Mouse (Mus musculus) forebrain, embryonic 10.5 days (tissue): ENCODE measurements around the gene Fbln2. TPM values are rescaled to one million over a fixed set of nuclear protein-coding genes. Genes with fewer than 3 reads are reported as not detected.

Source experiments
- DNase-seq: peaks from one replicate; pipeline ENCODE4 v3.0.0-alpha.2; 2017; ENCODE audit warnings: low spot score; ENCODE audit errors: extremely low spot score
- H3K27ac ChIP-seq: fragments of 300-500 bp; sonication (generic); 2 replicates; pipeline ENCODE4 v1.5.1; 2016; ENCODE audit warnings: mild to moderate bottlenecking
- H3K27me3 ChIP-seq: fragments of 300-500 bp; sonication (generic); 2 replicates; pipeline ENCODE4 v1.6.1; 2016; ENCODE audit warnings: mild to moderate bottlenecking; ENCODE audit not compliant: poor library complexity, severe bottlenecking
- H3K36me3 ChIP-seq: fragments of 300-500 bp; sonication (generic); replicated peaks from 2 replicates; pipeline ENCODE4 v1.6.1; 2016; ENCODE audit warnings: mild to moderate bottlenecking, moderate library complexity
- H3K4me1 ChIP-seq: fragments of 300-500 bp; sonication (generic); 2 replicates; pipeline ENCODE4 v1.6.1; 2016
- H3K4me3 ChIP-seq: fragments of 300-500 bp; sonication (generic); 2 replicates; pipeline ENCODE4 v1.5.1; 2016; ENCODE audit warnings: mild to moderate bottlenecking, moderate library complexity
- H3K9me3 ChIP-seq: fragments of 300-500 bp; sonication (generic); 2 replicates; pipeline ENCODE4 v1.6.1; 2016; ENCODE audit warnings: mild to moderate bottlenecking, moderate library complexity
- WGBS: fragments of 180-500 bp; shearing (Covaris S2); methylation state at CpG from one replicate; pipeline ENCODE4 v1.1.7; 2016; 5-methylcytosine and 5-hydroxymethylcytosine counted together
- polyA plus RNA-seq: library from polyadenylated mRNA; unstranded; fragments of >200 nt; fragmentation: Nextera tagmentation; extraction: Ambion mirVana; gene quantifications from 2 replicates; pipeline ENCODE4 v1.2.1, GENCODE M21; 2016

Fbln2 gene
- polyA plus RNA-seq, 1 experiment from 2014 or later, result 35.4 TPM

- H3K4me1 ChIP-seq, result peaks cover 42% of the 10 kb centered on the region
- peak overlapping the region; percentile 84 for H3K27ac ChIP-seq
- 38% methylated on average over 8 of the region's 8 CpGs for WGBS
- H3K27me3 ChIP-seq, result peaks cover 20% of the 10 kb centered on the region; the same call in 1 of the 2 replicates
- no peak overlapping the region for H3K4me3 ChIP-seq
- H3K36me3 ChIP-seq, result no peaks in the 10 kb centered on the region
- DNase-seq, result peak; percentile 58
- H3K9me3 ChIP-seq, result no peaks in the 10 kb centered on the region
Observed at GRCm38 (mm10) chr6:91200429-91201188, 11.6 kb upstream of the Fbln2 start.

GRCm38 (mm10) chr6:91201881-91202341 lies 10.3 kb upstream of the Fbln2 start:
- peak overlapping the region; percentile 84 for H3K27ac ChIP-seq
- peaks cover 35% of the 10 kb centered on the region for H3K4me1 ChIP-seq
- 87% methylated on average over 8 of the region's 8 CpGs for WGBS
- peaks cover 20% of the 10 kb centered on the region; the same call in 1 of the 2 replicates for H3K27me3 ChIP-seq
- no peak for DNase-seq
- H3K9me3 ChIP-seq, result no peaks in the 10 kb centered on the region
- no peaks in the 10 kb centered on the region for H3K36me3 ChIP-seq
- no peak overlapping the region for H3K4me3 ChIP-seq

DNA sequence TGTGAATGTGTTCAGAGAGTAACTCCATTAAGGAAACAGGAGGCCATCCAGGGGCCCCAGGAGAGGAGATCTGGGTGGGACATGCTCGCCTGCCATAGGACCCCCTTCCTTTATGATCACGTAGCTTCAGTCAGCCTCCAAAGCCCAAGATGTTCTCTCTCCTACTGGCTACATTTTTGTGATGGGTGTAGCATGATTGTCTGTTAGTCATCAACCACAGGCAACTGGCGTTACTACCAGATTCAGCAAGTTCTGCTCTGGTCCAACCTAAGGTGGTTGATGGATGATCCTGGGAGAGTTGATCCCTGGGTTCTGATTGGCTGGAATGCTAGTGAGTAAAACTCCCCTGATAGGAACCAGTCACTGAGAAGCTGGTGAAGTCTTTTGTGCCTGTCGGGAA lies 9.7 kb upstream of the Fbln2 start:
- H3K27me3 ChIP-seq, result peaks cover 17% of the 10 kb centered on the region; the same call in 1 of the 2 replicates
- no peak for DNase-seq
- no peaks in the 10 kb centered on the region for H3K36me3 ChIP-seq
- WGBS, result 90% methylated on average over 4 of the region's 4 CpGs
- H3K9me3 ChIP-seq, result no peaks in the 10 kb centered on the region
- H3K27ac ChIP-seq, result peak overlapping the region; percentile 44; the same call in 1 of the 2 replicates
- H3K4me3 ChIP-seq, result no peak overlapping the region
- peaks cover 35% of the 10 kb centered on the region for H3K4me1 ChIP-seq

DNA sequence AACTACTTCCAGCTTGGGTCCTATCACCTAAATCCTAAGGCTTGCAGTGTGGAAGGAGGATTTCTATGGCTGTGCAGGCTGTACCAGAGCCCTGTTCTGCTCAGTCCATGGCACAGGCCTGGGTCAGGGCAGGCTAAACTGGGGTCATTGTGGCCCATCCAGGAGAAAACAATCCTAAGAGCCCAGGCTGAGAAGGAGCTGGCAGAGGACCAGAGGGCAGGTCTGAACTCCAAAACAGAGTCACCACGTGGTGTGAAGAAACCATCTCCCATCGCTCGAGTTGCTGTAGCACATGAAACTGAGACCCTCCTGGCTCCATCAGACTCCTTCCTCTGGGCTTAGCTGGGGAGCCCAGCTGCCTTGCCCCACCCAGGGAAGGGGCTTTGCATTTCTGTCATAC lies 6.9 kb upstream of the Fbln2 start:
- DNase-seq, result no peak
- Histone ChIP-seq H3K9me3 (no peaks in the 10 kb centered on the region), H3K4me1 (peaks cover 35% of the 10 kb centered on the region), H3K36me3 (no peaks in the 10 kb centered on the region), H3K27ac (no peak overlapping the region), H3K4me3 (no peak overlapping the region), H3K27me3 (peaks cover 15% of the 10 kb centered on the region)
- 84% methylated on average over 3 of the region's 3 CpGs for WGBS

- Histone ChIP-seq H3K36me3 (no peaks in the 10 kb centered on the region), H3K4me3 (no peak overlapping the region), H3K27me3 (peaks cover 19% of the 10 kb centered on the region), H3K9me3 (no peaks in the 10 kb centered on the region), H3K4me1 (peaks cover 35% of the 10 kb centered on the region), H3K27ac (no peak overlapping the region)
- no peak for DNase-seq
- WGBS, result 81% methylated on average over 5 of the region's 5 CpGs
Observed at GRCm38 (mm10) chr6:91205791-91206190, 6.5 kb upstream of the Fbln2 start.

- WGBS, result 69% methylated on average over 3 of the region's 3 CpGs
- Histone ChIP-seq H3K27me3 (peaks cover 35% of the 10 kb centered on the region), H3K9me3 (no peaks in the 10 kb centered on the region), H3K4me1 (peaks cover 26% of the 10 kb centered on the region), H3K27ac (no peak overlapping the region), H3K4me3 (no peak overlapping the region), H3K36me3 (no peaks in the 10 kb centered on the region)
- no peak for DNase-seq
Observed at GRCm38 (mm10) chr6:91207491-91207890, 4.8 kb upstream of the Fbln2 start.

- whole genome bisulfite sequencing, result 2% methylated on average over 2 of the region's 2 CpGs
- Histone ChIP-seq H3K27me3 (peaks cover 53% of the 10 kb centered on the region), H3K4me3 (no peak overlapping the region), H3K27ac (peak overlapping the region; percentile 75), H3K9me3 (no peaks in the 10 kb centered on the region), H3K36me3 (no peaks in the 10 kb centered on the region), H3K4me1 (peaks cover 42% of the 10 kb centered on the region)
- no peak for DNase-seq
Observed at GRCm38 (mm10) chr6:91209780-91210179, 2.5 kb upstream of the Fbln2 start.

DNA sequence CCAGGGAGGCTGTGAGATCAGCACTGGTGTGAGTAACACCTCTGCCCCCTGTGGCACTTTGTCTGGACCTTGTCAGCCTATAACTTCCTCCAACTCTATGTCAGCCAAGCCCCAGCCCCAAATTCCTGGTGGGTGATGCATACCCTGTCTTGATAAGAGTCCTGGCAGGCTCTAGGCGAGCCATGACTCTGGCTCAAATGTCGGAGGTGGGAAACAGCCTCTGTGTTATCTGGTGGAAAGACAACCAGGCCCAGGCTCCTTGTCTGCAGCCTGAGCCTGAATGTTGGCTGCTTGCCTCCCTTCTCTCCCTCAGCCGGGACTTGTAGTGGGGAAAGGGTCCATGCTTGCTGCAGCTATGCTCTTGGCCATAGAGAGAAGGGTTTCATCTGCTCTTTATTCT lies 1.4 kb upstream of the Fbln2 start:
- Histone ChIP-seq H3K27ac (no peak overlapping the region; the same call in none of the 2 replicates), H3K27me3 (peaks cover 56% of the 10 kb centered on the region), H3K9me3 (no peaks in the 10 kb centered on the region), H3K4me1 (peaks cover 49% of the 10 kb centered on the region), H3K4me3 (no peak overlapping the region), H3K36me3 (no peaks in the 10 kb centered on the region)
- DNase-seq, result no peak
- 87% methylated on average over 3 of the region's 3 CpGs for WGBS

DNA sequence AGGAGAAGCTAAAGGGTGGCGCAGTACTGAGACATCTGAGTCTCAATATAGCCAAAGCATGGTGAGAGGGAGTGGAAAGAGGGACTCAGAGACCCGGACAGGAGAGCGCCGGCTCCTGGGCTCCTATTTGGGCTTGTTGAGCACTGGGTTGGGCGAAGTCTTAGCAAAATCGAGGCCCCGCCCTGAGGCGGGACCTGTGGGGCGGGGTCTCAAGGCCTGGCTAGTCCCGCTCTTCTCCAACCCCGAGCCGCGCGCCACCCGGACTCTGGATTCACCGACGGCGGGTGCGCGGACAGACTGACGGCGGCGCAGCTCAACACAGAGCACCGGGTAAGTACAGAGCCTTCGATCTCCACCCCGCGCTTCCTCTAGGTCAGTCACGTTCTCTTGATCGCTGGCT lies 316 bp downstream of the Fbln2 start:
- Histone ChIP-seq H3K9me3 (no peaks in the 10 kb centered on the region), H3K4me1 (peaks cover 49% of the 10 kb centered on the region), H3K27ac (peak overlapping the region; percentile 78), H3K4me3 (peak overlapping the region; percentile 53), H3K36me3 (no peaks in the 10 kb centered on the region), H3K27me3 (peaks cover 56% of the 10 kb centered on the region)
- peak; percentile 70 for DNase-seq
- under 1% methylated on average over 29 of the region's 29 CpGs for WGBS

DNA sequence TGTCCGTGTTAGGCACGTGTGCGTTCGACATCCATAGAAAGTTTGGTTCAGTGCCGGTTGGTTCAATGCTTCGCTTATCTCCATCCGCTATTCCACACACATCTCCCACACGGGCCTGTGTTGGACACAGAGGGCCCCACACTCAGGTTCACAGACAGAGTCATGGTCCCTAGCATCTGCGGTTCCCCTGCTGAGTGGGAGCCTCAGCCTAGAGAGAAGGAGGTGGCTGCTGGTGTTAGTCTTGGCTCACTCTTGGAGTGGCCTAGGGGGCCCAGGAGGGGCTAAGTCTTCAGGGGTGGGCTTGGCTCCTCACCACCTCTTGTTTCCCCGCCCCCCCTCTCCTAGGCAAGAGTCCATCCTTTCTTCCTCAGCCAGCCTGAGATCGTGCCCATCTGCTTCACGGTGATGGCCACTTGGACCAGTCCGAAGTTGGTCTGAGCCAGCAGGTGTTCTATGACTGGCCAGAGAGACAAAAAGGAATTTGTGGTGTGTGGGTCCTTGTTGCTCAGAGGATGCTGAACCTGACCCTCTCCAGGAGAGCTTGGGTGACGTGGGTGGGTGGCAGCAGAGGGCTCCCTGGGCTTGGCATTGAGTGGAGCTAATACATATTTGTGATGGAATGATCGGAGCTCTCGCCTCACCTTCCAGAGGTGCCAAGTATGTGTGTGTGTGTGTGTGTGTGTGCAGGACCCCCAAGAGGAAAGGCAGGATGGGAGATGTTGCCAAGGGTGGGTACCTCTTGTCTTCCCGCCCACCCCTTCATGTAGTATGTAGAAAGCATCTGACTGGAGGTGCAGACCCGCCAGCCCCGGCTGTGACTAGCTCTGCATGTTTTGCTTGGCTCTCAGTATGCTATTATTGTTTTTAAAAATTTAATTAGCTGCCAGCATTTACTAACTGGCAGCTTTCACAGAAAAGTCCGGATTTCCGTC lies 1.3 kb downstream of the Fbln2 start:
- H3K4me1 ChIP-seq, result peaks cover 55% of the 10 kb centered on the region
- H3K4me3 ChIP-seq, result peak overlapping the region; percentile 53
- DNase-seq, result no peak
- peak overlapping the region; percentile 78; the same call in 1 of the 2 replicates for H3K27ac ChIP-seq
- 66% methylated on average over 21 of the region's 21 CpGs for WGBS
- H3K36me3 ChIP-seq, result no peaks in the 10 kb centered on the region
- peaks cover 55% of the 10 kb centered on the region for H3K27me3 ChIP-seq
- H3K9me3 ChIP-seq, result no peaks in the 10 kb centered on the region

DNA sequence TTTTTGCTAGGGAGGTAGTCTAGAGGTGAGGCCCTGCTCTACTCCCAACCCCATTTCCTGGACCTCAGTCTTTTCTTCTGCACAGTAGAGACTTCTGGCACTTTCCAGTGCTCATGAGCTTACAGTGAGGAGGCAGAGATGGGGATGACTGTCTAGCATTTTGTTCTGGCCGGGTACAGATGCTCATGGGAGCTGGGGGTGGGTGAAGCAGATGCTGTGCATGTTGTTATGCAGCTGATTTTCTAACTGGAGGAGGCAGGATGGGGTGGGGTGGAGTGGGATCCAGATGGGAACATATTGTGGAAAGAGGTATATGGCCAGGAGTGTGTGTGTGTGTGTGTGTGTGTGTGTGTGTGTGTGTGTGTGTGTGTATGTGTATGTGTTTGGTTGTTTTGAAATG lies 3.2 kb downstream of the Fbln2 start:
- WGBS, result 88% methylated on average over 1 of the region's 1 CpGs
- no peak for DNase-seq
- Histone ChIP-seq H3K27me3 (peaks cover 47% of the 10 kb centered on the region), H3K4me3 (no peak overlapping the region), H3K4me1 (peaks cover 44% of the 10 kb centered on the region), H3K27ac (no peak overlapping the region), H3K9me3 (no peaks in the 10 kb centered on the region), H3K36me3 (no peaks in the 10 kb centered on the region)

- peaks cover 43% of the 10 kb centered on the region for H3K4me1 ChIP-seq
Observed at GRCm38 (mm10) chr6:91218445-91218844, 6.2 kb downstream of the Fbln2 start.

More at GRCm38 (mm10) chr6:91218445-91218844, 6.2 kb downstream of the Fbln2 start:
- WGBS, result 81% methylated on average over 9 of the region's 9 CpGs
- H3K27me3 ChIP-seq, result peaks cover 18% of the 10 kb centered on the region
- DNase-seq, result no peak
- H3K4me3 ChIP-seq, result no peak overlapping the region
- no peaks in the 10 kb centered on the region for H3K36me3 ChIP-seq
- no peaks in the 10 kb centered on the region for H3K9me3 ChIP-seq
- peak overlapping the region; percentile 27; the same call in 1 of the 2 replicates for H3K27ac ChIP-seq
